Mouse (Mus musculus) embryo, embryonic 10 days (tissue): ENCODE measurements at regions not wholly inside any gene's neighbourhood (a gene's known extent, or its start where the extent isn't known, plus 50 kb on each side); places are given as distances from the start of the nearest gene placed in this dataset.

Source experiments
- DNase-seq: peaks from one replicate; pipeline ENCODE4 v3.0.0-alpha.2; 2015; ENCODE audit warnings: low spot score

DNA sequence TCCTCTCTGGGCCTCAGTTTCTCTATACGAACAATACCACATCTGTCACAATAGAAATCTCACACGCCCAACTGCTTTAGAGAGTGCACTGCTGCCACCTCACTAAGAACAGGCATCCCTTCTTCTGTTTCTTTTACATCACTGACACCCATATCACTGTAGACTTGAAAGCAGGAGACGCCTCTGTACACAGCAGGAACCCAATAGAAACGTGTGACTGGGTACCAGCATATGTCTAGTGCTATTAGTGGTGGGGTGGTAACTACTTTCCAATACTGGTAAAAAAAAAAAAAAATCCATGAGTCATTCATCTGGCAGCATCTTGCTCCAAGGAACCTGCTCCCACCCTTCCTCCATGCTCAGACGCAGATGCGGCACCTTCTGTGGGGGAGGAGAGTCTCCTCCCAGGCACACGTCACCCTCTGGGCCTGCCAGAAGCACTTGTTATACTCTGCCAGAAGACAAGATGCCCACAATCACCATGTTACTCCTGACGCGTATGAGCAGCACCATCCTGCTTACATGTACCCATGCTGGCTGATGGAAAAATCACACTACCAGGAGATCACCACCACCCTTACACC lies 151.3 kb upstream of the Plxna4 start:
- no peak for DNase-seq

DNA sequence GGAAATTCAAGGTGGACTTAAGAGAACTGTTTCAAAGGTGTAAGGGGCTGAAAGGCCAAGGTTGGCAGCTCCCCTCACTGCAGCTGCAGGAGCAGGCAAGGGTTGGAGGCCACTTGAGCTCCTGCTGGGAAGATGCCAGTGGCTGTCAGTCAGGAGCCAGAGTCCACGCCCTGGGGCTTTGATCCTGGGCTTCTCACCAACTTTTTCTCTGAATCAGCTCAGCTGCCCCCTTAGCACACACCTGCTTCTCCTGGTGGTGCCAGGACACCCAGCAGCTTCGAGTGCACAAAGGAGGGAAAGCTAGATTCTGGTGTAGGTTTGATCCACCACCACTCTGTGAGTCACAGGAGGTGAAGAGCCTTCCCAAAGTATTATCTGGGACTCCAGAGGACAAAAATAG lies 140.7 kb upstream of the Plxna4 start:
- DNase-seq: no peak

DNA sequence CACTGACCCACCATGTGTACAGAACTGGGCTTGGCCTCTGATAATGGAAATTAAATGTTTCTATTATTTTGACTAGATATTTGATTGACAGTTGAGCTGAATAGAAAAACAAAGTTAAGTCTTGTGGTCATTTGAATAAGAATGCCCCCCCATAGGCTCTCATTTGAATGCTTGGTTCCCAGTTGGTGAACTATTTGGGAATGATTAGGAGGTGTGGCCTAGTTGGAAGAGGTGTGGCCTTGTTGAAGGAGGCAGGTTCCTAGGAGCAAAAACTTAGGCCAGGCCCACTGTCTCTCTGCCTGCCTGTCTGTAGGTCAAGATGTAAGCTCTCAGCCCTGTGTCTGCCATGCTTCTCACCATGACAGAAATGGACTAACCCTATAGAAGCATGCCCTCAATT lies 138.6 kb upstream of the Plxna4 start:
- DNase-seq: no peak

GRCm38 (mm10) chr6:32717860-32718259 lies 129.9 kb upstream of the Plxna4 start:
- no peak for DNase-seq

DNA sequence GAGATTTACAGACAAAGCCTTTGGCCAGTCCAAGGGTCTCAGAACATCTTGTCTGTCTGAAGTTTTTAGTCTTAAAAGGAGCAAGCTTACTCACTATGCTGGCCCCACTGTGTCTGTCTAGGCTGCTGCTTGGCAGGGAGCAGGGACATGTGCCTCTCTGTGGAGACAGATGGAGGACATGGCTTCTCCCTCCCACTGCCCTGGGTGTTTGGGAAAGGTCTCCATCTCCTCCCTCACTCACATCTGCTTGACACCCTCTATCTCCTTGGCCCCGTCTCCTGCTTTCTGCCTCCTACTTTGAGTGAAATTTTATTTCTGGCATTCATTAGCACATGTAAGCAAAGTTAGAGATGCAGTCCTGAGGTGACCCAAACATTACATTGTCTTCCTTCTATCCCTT lies 127.1 kb upstream of the Plxna4 start:
- DNase-seq: no peak

DNA sequence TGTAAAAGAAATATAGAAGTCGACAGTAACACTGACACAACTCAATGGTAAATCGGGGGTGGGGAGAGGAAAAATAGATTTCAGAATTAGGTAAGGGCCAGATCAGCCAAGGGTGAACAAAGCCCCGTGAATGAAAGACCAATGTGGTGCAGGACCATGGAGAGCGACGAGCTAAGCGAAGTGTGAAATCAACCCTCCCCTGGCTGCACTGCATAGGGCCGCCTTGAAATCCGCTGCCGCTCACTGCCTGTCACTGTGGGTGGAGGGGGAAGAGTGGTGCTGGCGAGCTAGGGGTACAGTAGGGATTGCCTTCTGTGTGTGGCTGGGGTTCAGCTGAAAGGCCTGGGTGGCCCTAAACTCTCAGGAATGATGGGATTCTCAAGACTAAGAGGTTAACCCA lies 122.2 kb upstream of the Plxna4 start:
- DNase-seq: peak; percentile 93

GRCm38 (mm10) chr6:32709566-32709965 lies 121.6 kb upstream of the Plxna4 start:
- DNase-seq: no peak

DNA sequence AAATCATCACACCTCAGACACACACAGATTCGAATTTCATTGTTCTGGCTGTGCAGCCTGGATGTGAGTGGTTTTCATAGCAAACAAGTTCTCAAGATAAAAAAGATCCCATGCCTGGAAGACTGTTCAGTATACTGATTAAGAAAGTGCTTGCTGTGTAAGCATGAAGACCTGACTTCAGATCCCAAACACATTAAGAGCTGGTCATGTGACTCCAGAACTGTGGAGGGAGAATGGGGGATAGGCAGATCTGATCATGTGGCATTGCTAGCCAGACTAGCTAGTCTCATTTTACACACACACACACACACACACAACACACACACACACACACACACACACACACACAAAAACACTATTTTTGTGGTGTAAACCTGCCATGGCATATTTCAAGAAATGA lies 119.4 kb upstream of the Plxna4 start:
- no peak for DNase-seq

- DNase-seq: no peak
Measured at GRCm38 (mm10) chr6:32706376-32706775, 118.4 kb upstream of the Plxna4 start.

DNA sequence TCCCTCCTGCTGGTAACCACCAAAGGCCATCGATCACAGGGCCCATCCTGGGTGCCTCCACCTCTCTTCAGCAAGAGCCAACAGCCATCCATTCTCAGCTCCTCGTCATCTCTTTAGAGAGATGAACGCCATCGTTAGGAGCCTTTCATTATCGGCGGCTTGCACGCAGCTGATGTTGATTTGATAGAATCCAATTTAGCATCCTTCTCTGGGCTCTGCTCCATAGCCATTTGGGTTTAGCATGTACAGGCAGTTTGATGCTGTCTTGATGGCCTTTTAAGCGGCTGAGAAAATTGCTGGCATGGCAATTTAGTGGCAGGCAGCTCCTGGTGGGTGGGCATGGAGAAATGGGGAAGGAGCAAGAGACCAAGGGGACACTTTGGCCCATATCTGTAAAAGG lies 115.5 kb upstream of the Plxna4 start:
- DNase-seq: no peak

DNA sequence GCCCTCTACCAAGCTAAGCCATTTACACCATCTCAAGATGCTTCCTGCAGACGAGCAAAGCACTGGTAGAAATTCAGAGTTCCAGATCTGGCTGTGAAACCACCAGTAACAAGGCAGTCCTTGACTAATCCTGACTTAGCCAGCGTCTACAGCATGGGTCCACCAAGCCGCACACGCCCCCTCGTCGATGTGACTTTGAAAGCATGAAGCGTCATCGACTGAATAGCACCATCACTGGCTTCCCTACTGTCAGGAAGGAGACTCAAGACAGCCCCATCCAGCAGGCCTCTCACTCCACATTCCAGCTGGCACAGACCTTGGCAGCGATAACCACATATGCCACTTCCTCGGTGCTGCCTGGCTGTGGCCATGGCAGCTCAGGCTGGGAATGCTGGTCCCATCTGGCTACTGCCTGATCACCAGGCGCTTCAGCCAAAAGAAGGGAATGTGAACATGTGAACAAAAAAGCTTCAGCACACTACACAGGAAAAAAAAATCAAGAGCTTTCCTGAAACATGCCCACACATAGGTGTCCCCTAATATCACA lies 114.3 kb upstream of the Plxna4 start:
- DNase-seq: no peak

- DNase-seq: no peak
Measured at GRCm38 (mm10) chr6:32699811-32700210, 111.8 kb upstream of the Plxna4 start.

DNA sequence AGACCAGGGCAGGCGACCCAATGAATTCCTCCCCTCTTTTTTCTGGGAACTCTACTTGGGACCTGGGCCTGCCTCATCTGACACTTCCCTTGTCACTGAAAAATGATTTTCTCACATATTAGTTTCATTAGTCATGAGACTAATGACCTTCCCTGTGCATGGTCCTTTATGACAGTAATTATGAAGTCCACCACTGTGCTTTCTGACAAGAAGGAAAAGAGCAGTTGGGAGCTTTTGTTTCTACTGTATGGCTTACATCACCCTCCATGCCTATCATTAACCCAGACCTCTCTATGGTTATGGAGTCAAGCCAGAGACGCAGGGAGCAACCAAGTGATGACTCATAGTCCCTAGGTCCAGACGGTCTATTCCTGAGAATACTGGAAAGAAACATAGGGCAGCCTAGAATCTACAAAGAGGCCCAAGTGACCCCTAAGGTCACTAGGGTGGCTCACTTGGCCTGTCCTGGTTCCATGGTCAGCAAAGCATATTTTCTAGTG lies 109.8 kb upstream of the Plxna4 start:
- no peak for DNase-seq

GRCm38 (mm10) chr6:32696037-32696436 lies 108.0 kb upstream of the Plxna4 start:
- no peak for DNase-seq

DNA sequence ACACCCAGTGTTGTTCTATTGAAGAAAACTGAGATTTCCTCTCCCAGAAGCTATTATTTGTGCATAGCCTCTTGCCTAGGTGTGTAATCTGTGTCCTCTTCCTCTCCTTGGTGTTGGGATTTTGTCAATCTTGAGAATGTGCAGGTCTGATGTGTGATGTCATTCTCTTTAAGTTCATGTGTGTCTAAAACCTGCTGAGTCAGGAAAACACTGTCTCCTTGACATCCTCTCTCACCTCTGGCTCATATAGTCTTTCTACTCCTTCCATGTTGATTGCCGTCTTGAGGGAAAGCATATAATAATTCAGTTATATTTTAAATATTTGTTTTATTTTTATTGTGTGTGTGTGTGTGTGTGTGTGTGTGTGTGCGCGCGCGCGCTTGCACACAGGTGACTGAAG lies 84.6 kb upstream of the Plxna4 start:
- no peak for DNase-seq

DNA sequence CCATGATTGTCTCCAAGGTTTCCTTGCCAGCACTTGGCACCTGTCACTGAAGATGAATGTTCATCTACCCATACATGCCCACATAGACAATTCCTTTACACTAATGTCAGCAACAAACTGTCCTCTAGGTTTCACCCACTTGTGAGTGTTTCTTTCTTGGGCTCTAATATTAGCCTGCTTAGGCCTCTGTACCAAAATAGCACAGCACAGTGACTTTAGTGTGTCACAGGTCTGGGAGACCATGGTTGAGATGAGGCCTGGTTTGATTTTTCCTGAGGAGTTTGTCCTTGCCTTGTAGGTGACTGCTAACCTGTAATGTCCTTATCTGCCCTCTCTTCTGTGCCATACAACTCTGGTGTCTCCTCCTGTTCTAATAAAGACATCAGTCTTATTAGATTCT lies 71.8 kb upstream of the Plxna4 start:
- no peak for DNase-seq

DNA sequence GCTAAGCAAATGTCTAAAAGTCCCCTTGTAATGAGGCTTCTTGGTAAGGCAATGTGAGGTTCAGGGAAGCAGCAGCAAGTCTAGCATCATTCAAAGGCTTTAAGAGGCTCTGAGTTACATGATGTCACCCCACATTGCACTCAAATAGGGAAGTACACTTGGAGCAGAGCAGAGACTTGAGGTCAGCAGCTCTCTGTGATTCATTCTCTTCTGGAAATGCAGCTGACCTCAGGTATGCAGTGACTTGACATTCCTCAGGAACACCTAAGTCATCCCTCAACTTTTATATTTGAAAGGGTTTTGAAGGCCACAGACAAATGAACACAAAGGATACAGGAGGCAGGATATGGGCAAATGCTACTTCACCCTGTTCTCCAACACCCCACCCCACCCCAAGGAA lies 69.4 kb upstream of the Plxna4 start:
- DNase-seq: no peak

- no peak for DNase-seq
Measured at GRCm38 (mm10) chr6:32654188-32654587, 66.2 kb upstream of the Plxna4 start.

GRCm38 (mm10) chr6:32644016-32644415 lies 56.0 kb upstream of the Plxna4 start:
- no peak for DNase-seq

GRCm38 (mm10) chr6:32638843-32639242 lies 50.9 kb upstream of the Plxna4 start:
- DNase-seq: no peak
